Comparison of ENCODE assay signal across 20 mouse cellular contexts in genomic region chr7:119783453-119783852, GRCm38 (mm10). TPM values are rescaled to one million over a fixed set of nuclear protein-coding genes. Genes with fewer than 3 reads are reported as not detected.
DNase-seq lines count a peak whose midpoint lies in the region; ATAC-seq and TF ChIP-seq lines count a peak whose summit lies in the region.
"Had no signal": no experiment of that assay in that cellular context is flagged by ENCODE, and none has a peak within 500 bp of the region (broad histone marks: within the 10 kb centered on the region; RNA-seq: fewer than 3 reads in every experiment).

No protein-coding gene starts in this region.

- H3K27ac ChIP-seq in kidney, adult 2 months (ENCODE audit: insufficient read depth, low read depth, low read length) = no peak overlapping the region
- H3K27ac ChIP-seq in lung, postnatal 0 days (ENCODE audit: low read length) = no peak overlapping the region
- H3K27ac ChIP-seq: hindbrain, embryonic 15.5 days; liver, embryonic 13.5 days; neural tube, embryonic 13.5 days had no signal

- no peaks in the 10 kb centered on the region for H3K27me3 ChIP-seq in kidney, adult 2 months (replicated peaks; ENCODE audit: control insufficient read depth, insufficient read depth, low read length)
- no peaks in the 10 kb centered on the region for H3K27me3 ChIP-seq in lung, postnatal 0 days (replicated peaks; ENCODE audit: insufficient read depth, low read length)
- H3K27me3 ChIP-seq: hindbrain, embryonic 15.5 days; liver, embryonic 13.5 days; neural tube, embryonic 13.5 days had no signal

- TF ChIP-seq POLR2A in kidney, adult 2 months (IDR thresholded peaks at IDR 0.05; ENCODE audit: low read depth, low read length) = no peak

- WGBS in kidney, adult 2 months = 78% methylated on average over 2 of the region's 2 CpGs
- WGBS in lung, postnatal 0 days = 79% methylated on average over 2 of the region's 2 CpGs

- TF ChIP-seq CTCF in kidney, adult 2 months (conservative IDR thresholded peaks at IDR 0.05; ENCODE audit: insufficient read depth, insufficient read length, low read depth, low read length) = peak; percentile 57
- TF ChIP-seq CTCF in lung, postnatal 0 days (IDR thresholded peaks at IDR 0.05) = peak; percentile 41

- no peak overlapping the region for H3K4me3 ChIP-seq in kidney, adult 2 months (ENCODE audit: insufficient read depth, low read depth, low read length)
- H3K4me3 ChIP-seq in lung, postnatal 0 days (ENCODE audit: low read depth, low read length) = no peak overlapping the region
- H3K4me3 ChIP-seq: erythroblast, embryonic 14.5 days; hindbrain, embryonic 15.5 days; liver, embryonic 13.5 days; neural tube, embryonic 13.5 days had no signal

- TF ChIP-seq EP300 in lung, postnatal 0 days (IDR thresholded peaks at IDR 0.05) = no peak

- peak; percentile 27 for DNase-seq in kidney, adult 2 months
- DNase-seq in kidney, adult 11 months = no peak
- DNase-seq in lung, postnatal 0 days (ENCODE audit: low spot score) = peak; percentile 78
- DNase-seq in lung, postnatal 25 days (ENCODE audit: low spot score) = no peak
- peak; percentile 55 for DNase-seq in adrenal gland, postnatal 14 days
- peak; percentile 60 for DNase-seq in skeletal muscle tissue, adult 2 months (ENCODE audit: low read depth, low spot score)
- DNase-seq in thymus, adult 18-20 months = no peak
- DNase-seq: cerebellum, adult 9-10 months; forebrain, postnatal 0 days; liver, embryonic 13.5 days; thymus, postnatal 14 days had no signal

- H3K4me1 ChIP-seq in kidney, adult 2 months (ENCODE audit: control insufficient read depth, insufficient read depth, low read length) = no peaks in the 10 kb centered on the region
- no peaks in the 10 kb centered on the region for H3K4me1 ChIP-seq in lung, postnatal 0 days (ENCODE audit: insufficient read depth, low read depth, low read length)
- H3K4me1 ChIP-seq: hindbrain, embryonic 15.5 days; neural tube, embryonic 13.5 days had no signal

- ATAC-seq in lung, postnatal 0 days = peak; percentile 72
- no peak for ATAC-seq in inflammation-experienced regulatory T-cells, adult 6 months
- ATAC-seq: forebrain, postnatal 0 days had no signal

- H3K4me2 ChIP-seq in lung, postnatal 0 days (replicated peaks; ENCODE audit: low read depth, low read length) = no peak overlapping the region
- H3K4me2 ChIP-seq: hindbrain, embryonic 15.5 days; liver, embryonic 13.5 days; neural tube, embryonic 13.5 days had no signal

- no peak overlapping the region for H3K9ac ChIP-seq in lung, postnatal 0 days (replicated peaks; ENCODE audit: low read depth)
- H3K9ac ChIP-seq: forebrain, postnatal 0 days; hindbrain, embryonic 15.5 days; liver, embryonic 13.5 days; neural tube, embryonic 13.5 days had no signal

- no peaks in the 10 kb centered on the region for H3K9me3 ChIP-seq in lung, postnatal 0 days (ENCODE audit: low read length)
- H3K9me3 ChIP-seq: G1E; hindbrain, embryonic 15.5 days; liver, embryonic 13.5 days; neural tube, embryonic 13.5 days had no signal

- peaks cover 2% of the 10 kb centered on the region for H3K36me3 ChIP-seq in kidney, adult 2 months (ENCODE audit: control insufficient read depth, insufficient read depth, low read length)
- peaks cover 19% of the 10 kb centered on the region; the same call in 1 of the 2 replicates for H3K36me3 ChIP-seq in lung, postnatal 0 days (ENCODE audit: insufficient read depth, low read length)

RNA-seq across cellular contexts. Expression of gene Rexo5, which starts 10.4 kb away (rescaled TPM):
- 2.1 and 2.2 TPM in 2 replicates for polyA plus RNA-seq in kidney, adult 2 months (2012; rRNA removed)
- 8.3 and 9.2 TPM in 2 replicates for polyA plus RNA-seq in lung, postnatal 0 days (2015; fragmentation: Nextera tagmentation; extraction: Ambion mirVana)
- 6.8 and 13.3 TPM in 2 replicates for total RNA-seq in adrenal gland, postnatal 14 days (2021)
- 10 to 100 TPM; 32.0 to 39.9 (median 33.8) TPM for polyA plus RNA-seq in inflammation-experienced regulatory T-cells, adult 6 months (2017; shearing (Covaris generic))

RNA-seq across cellular contexts. Expression of gene Eri2, which starts 10.4 kb away (rescaled TPM):
- 0.90 and 1.1 TPM in 2 replicates for polyA plus RNA-seq in kidney, adult 2 months (2012; rRNA removed)
- 4.9 and 5.7 TPM in 2 replicates for polyA plus RNA-seq in lung, postnatal 0 days (2015; fragmentation: Nextera tagmentation; extraction: Ambion mirVana)
- total RNA-seq in adrenal gland, postnatal 14 days (2021) = 7.5 and 9.4 TPM in 2 replicates
- polyA plus RNA-seq in inflammation-experienced regulatory T-cells, adult 6 months (2017; shearing (Covaris generic)) = 10 to 100 TPM in 1 of 3 experiments, 1 to 10 TPM in 2; 7.2 to 14.3 (median 8.1) TPM

RNA-seq across cellular contexts. Expression of gene Acsm3, which starts 22.7 kb away (rescaled TPM):
- polyA plus RNA-seq in kidney, adult 2 months (2012; rRNA removed) = 12.0 and 13.7 TPM in 2 replicates
- polyA plus RNA-seq in lung, postnatal 0 days (2015; fragmentation: Nextera tagmentation; extraction: Ambion mirVana) = 0.15 TPM in 1 of 2 replicates, not detected in the other
- 52.8 and 59.7 TPM in 2 replicates for total RNA-seq in adrenal gland, postnatal 14 days (2021)
- not detected for polyA plus RNA-seq in inflammation-experienced regulatory T-cells, adult 6 months (2017; shearing (Covaris generic))
- total RNA-seq: granulocyte monocyte progenitor cell, adult 5-6 weeks; left cerebral cortex, adult 8-10 months; megakaryocyte-erythroid progenitor cell, adult 5-6 weeks had no signal
- polyA plus RNA-seq: erythroblast, embryonic 14.5 days; forebrain, postnatal 0 days; G1E; heart, postnatal 0 days; hindbrain, embryonic 15.5 days had no signal

Comparison
In these comparisons a context has a peak if more than half of its experiments do, and no peak if none do; other contexts are left out.
1. DNase-seq: peak in kidney, adult 2 months (single experiment), lung, postnatal 0 days (single experiment), adrenal gland, postnatal 14 days (single experiment) and skeletal muscle tissue, adult 2 months (single experiment); none in kidney, adult 11 months (single experiment), lung, postnatal 25 days (single experiment) and thymus, adult 18-20 months (0 of 2).
2. RNA of gene Acsm3, which starts 22.7 kb away (polyA plus RNA-seq): 12.0 to 13.7 TPM in kidney, adult 2 months; 0.15 TPM in lung, postnatal 0 days and not detected in inflammation-experienced regulatory T-cells, adult 6 months; every median in the first group is over 10 times any median in the second.